Mouse (Mus musculus) CH12.LX (cell line): ENCODE results near the gene Sh3d21. TPM values are rescaled to one million over a fixed set of nuclear protein-coding genes. Genes with fewer than 3 reads are reported as not detected.

Experiments
- DNase-seq: peaks from one replicate; pipeline ENCODE4 v3.0.0-alpha.2; 2013; ENCODE audit errors: extremely low read depth
- H3K27ac ChIP-seq: 2 replicates; pipeline ENCODE4 v1.5.1; 2012; ENCODE audit warnings: low read depth, mild to moderate bottlenecking, control low read depth, moderate library complexity; ENCODE audit not compliant: insufficient read depth
- H3K27me3 ChIP-seq: replicated peaks from 2 replicates; pipeline ENCODE3; 2012; ENCODE audit warnings: inconsistent platforms
- H3K36me3 ChIP-seq, 2 experiments: replicated peaks in 1 of 2; 2 replicates each; pipeline versions ENCODE3 to v1.6.1; 2012; ENCODE audit warnings: inconsistent platforms in 1 of 2, low read length in 1 of 2, mild to moderate bottlenecking in 1 of 2, mixed read lengths in 1 of 2, moderate library complexity in 1 of 2; ENCODE audit not compliant: control insufficient read depth in 1 of 2, insufficient read depth in 1 of 2
- H3K4me1 ChIP-seq, 2 experiments: 2 replicates each; pipeline ENCODE4 v1.6.1; 2012; ENCODE audit warnings: inconsistent platforms in 1 of 2, moderate library complexity in 1 of 2; ENCODE audit not compliant: insufficient read depth in 2 of 2, control insufficient read depth in 1 of 2
- H3K4me2 ChIP-seq: 2 replicates; pipeline ENCODE4 v1.6.1; 2012; ENCODE audit warnings: low read depth, mild to moderate bottlenecking, control low read depth; ENCODE audit not compliant: poor library complexity, insufficient read depth, severe bottlenecking
- H3K4me3 ChIP-seq, 3 experiments: fragments of 150-350 bp in 1 of 3; sonication (generic) in 1 of 3; replicated peaks in 1 of 3; 2 replicates each; pipeline versions ENCODE3 to v1.5.1; 2011 to 2012; ENCODE audit warnings: low read depth in 2 of 3, low read length in 2 of 3, mild to moderate bottlenecking in 2 of 3, moderate library complexity in 2 of 3, control low read depth in 1 of 3, improper control_type of control experiment in 1 of 3, inconsistent platforms in 1 of 3, mixed read lengths in 1 of 3; ENCODE audit not compliant: poor library complexity in 1 of 3
- H3K79me2 ChIP-seq: replicated peaks from 2 replicates; pipeline ENCODE4 v1.6.1; 2012; ENCODE audit warnings: mild to moderate bottlenecking, moderate library complexity; ENCODE audit not compliant: control insufficient read depth, poor library complexity, insufficient read depth, severe bottlenecking; ENCODE audit errors: extremely low read depth
- H3K9ac ChIP-seq: 2 replicates; pipeline ENCODE4 v1.6.1; 2012; ENCODE audit warnings: low read depth, mild to moderate bottlenecking, control low read depth, moderate library complexity; ENCODE audit not compliant: insufficient read depth
- H3K9me3 ChIP-seq: replicated peaks from 2 replicates; pipeline ENCODE3; 2012; ENCODE audit warnings: low read length, inconsistent platforms, mixed read lengths
- ELF1 ChIP-seq: IDR thresholded peaks from 2 replicates; pipeline ENCODE4 v1.6.1; 2014; ENCODE audit warnings: low read depth, mild to moderate bottlenecking, inconsistent platforms, low read length, improper control_type of control experiment
- EP300 ChIP-seq: IDR thresholded peaks from 2 replicates; pipeline ENCODE4 v1.6.1; 2011; ENCODE audit warnings: low read length, improper control_type of control experiment
- IRF4 ChIP-seq: IDR thresholded peaks from 2 replicates; pipeline ENCODE4 v1.6.1; 2014; ENCODE audit warnings: low read depth, mild to moderate bottlenecking, inconsistent platforms, low read length, improper control_type of control experiment
- JUND ChIP-seq: conservative IDR thresholded peaks from 2 replicates; pipeline ENCODE4 v1.6.1; 2011; ENCODE audit warnings: low read depth, low read length, improper control_type of control experiment
- MEF2A ChIP-seq: IDR thresholded peaks from 2 replicates; pipeline ENCODE4 v1.6.1; 2014; ENCODE audit warnings: low read depth, mild to moderate bottlenecking, inconsistent platforms, low read length, improper control_type of control experiment, borderline replicate concordance
- PAX5 ChIP-seq: IDR thresholded peaks from 2 replicates; pipeline ENCODE4 v1.6.1; 2012; ENCODE audit warnings: low read length, inconsistent platforms, mixed read lengths
- POLR2AphosphoS2 ChIP-seq: IDR thresholded peaks from 2 replicates; pipeline ENCODE4 v1.6.1; 2011; ENCODE audit warnings: low read depth, low read length, improper control_type of control experiment
- RAD21 ChIP-seq: IDR thresholded peaks from 2 replicates; pipeline ENCODE4 v1.6.1; 2011; ENCODE audit warnings: low read depth, mild to moderate bottlenecking, low read length, improper control_type of control experiment, moderate library complexity
- TBP ChIP-seq: conservative IDR thresholded peaks from 2 replicates; pipeline ENCODE4 v1.6.1; 2011; ENCODE audit warnings: low read depth, low read length, improper control_type of control experiment
- USF1 ChIP-seq: IDR thresholded peaks from 2 replicates; pipeline ENCODE4 v1.6.1; 2014; ENCODE audit warnings: low read depth, mild to moderate bottlenecking, inconsistent platforms, low read length, improper control_type of control experiment
- ZC3H11A ChIP-seq: IDR thresholded peaks from 2 replicates; pipeline ENCODE4 v1.6.1; 2012; ENCODE audit warnings: low read depth, mild to moderate bottlenecking, inconsistent platforms, low read length, improper control_type of control experiment
- ZMIZ1 ChIP-seq: IDR thresholded peaks from 2 replicates; pipeline ENCODE4 v1.6.1; 2012; ENCODE audit warnings: low read depth, mild to moderate bottlenecking, inconsistent platforms, low read length, improper control_type of control experiment
- dilution Hi-C: fragments of 300-500 bp; cut with MboI; formaldehyde crosslinking; loops from 2 replicates; pipeline ENCODE4 v1.14.3; 2020; ENCODE audit warnings: low sequenced_read_pairs; ENCODE audit not compliant: extremely low pct_unique_long_range_greater_than_20kb, extremely low pct_ligation_motif_present
- in situ Hi-C: fragments of 300-500 bp; cut with MboI; formaldehyde crosslinking; loops from 3 replicates; pipeline ENCODE4 v1.14.3; 2019; ENCODE audit warnings: low sequenced_read_pairs, low pct_ligation_motif_present, low pct_unique_long_range_greater_than_20kb, mixed read lengths
- polyA plus RNA-seq: library from polyadenylated mRNA; unstranded; fragments of >175 nt; gene quantifications from 2 replicates; pipeline ENCODE4 v1.2.1, GENCODE M21; 2012; ENCODE audit warnings: low read depth; ENCODE audit not compliant: insufficient read length
- total RNA-seq, 2 experiments: library from RNA; depleted of rRNA; stranded (reverse); fragments of 300-350 nt in 1 of 2; fragments of >200 nt in 1 of 2; gene quantifications; 2 replicates each; pipeline ENCODE4 v1.2.3; 2012 to 2014

Sh3d21 gene
- total and polyA plus RNA-seq, 3 experiments = 0.21 to 0.46 (median 0.35) TPM

- no peak overlapping the region for H3K4me2 ChIP-seq
- no peak overlapping the region for H3K9ac ChIP-seq
- peaks cover 56 to 84% of the 10 kb centered on the region in 2 experiments for H3K36me3 ChIP-seq
- dilution Hi-C loops = no loop called here
- TF ChIP-seq USF1 = no peak
- TF ChIP-seq, all 38 proteins: peak for 0
- H3K79me2 ChIP-seq = peaks cover 9% of the 10 kb centered on the region; the same call in 1 of the 2 replicates
- DNase-seq = no peak
- no peak overlapping the region for H3K4me3 ChIP-seq
- peaks cover 0 to 5% of the 10 kb centered on the region in 2 experiments; a peak in 1 of 4 replicates for H3K4me1 ChIP-seq
- peaks cover 2% of the 10 kb centered on the region for H3K9me3 ChIP-seq
- no peaks in the 10 kb centered on the region for H3K27me3 ChIP-seq
- in situ Hi-C loops = no loop called here
- H3K27ac ChIP-seq = no peak overlapping the region
Observed at GRCm38 (mm10) chr4:126120052-126120451, 43.2 kb downstream of the Sh3d21 start.

- Histone ChIP-seq H3K4me1 (peaks cover 0 to 5% of the 10 kb centered on the region in 2 experiments; a peak in 1 of 4 replicates), H3K9me3 (peaks cover 2% of the 10 kb centered on the region), H3K4me3 (no peak overlapping the region), H3K4me2 (no peak overlapping the region)
- TF ChIP-seq EP300 (no peak), PAX5 (no peak), ZC3H11A (no peak), JUND (no peak)
- TF ChIP-seq, all 38 proteins: peak for 0
- in situ Hi-C loops = no loop called here
- peaks cover 10% of the 10 kb centered on the region; the same call in 1 of the 2 replicates for H3K79me2 ChIP-seq
- no peaks in the 10 kb centered on the region for H3K27me3 ChIP-seq
- no peak overlapping the region for H3K27ac ChIP-seq
- dilution Hi-C loops = no loop called here
- no peak for DNase-seq
- peaks cover 55 to 83% of the 10 kb centered on the region in 2 experiments for H3K36me3 ChIP-seq
- H3K9ac ChIP-seq = no peak overlapping the region
Observed at GRCm38 (mm10) chr4:126119051-126119450, 44.2 kb downstream of the Sh3d21 start.

GRCm38 (mm10) chr4:126118651-126119050, 44.6 kb downstream of the Sh3d21 start:
- Histone ChIP-seq H3K9me3 (peaks cover 2% of the 10 kb centered on the region), H3K27me3 (no peaks in the 10 kb centered on the region), H3K4me1 (peaks cover 0 to 8% of the 10 kb centered on the region in 2 experiments; a peak in 1 of 4 replicates)
- dilution Hi-C loops = no loop called here
- TF ChIP-seq TBP (no peak), ZMIZ1 (no peak), USF1 (no peak), POLR2AphosphoS2 (no peak), ELF1 (no peak), IRF4 (no peak), RAD21 (no peak), MEF2A (no peak)
- TF ChIP-seq, all 38 proteins: peak for 0
- H3K36me3 ChIP-seq = peaks cover 52 to 83% of the 10 kb centered on the region in 2 experiments
- no peak overlapping the region for H3K9ac ChIP-seq
- no peak overlapping the region for H3K4me3 ChIP-seq
- H3K79me2 ChIP-seq = peaks cover 10% of the 10 kb centered on the region; the same call in 1 of the 2 replicates
- DNase-seq = no peak
- in situ Hi-C loops = no loop called here
- no peak overlapping the region for H3K27ac ChIP-seq
- no peak overlapping the region for H3K4me2 ChIP-seq
